Mouse (Mus musculus) gastrocnemius, postnatal 25 days (tissue): Measurements from ENCODE around the gene Hexim2. TPM values are rescaled to one million over a fixed set of nuclear protein-coding genes. Genes with fewer than 3 reads are reported as not detected.

Experiments
- DNase-seq: peaks from one replicate; pipeline ENCODE4 v3.0.0; 2022
- total RNA-seq, 2 experiments: library from RNA; stranded (reverse); gene quantifications; 1 replicate in 1 of 2; 2 replicates in 1 of 2; pipeline ENCODE4 v1.2.3; 2021

Hexim2 gene
- total RNA-seq, 2 experiments from 2014 or later, result 1.0 to 1.9 TPM

GRCm38 (mm10) chr11:103111881-103112551 is 20.2 kb upstream of the Hexim2 start:
- peak; percentile 82 for DNase-seq

- DNase-seq, result no peak
Measured at GRCm38 (mm10) chr11:103112552-103112912, 19.7 kb upstream of the Hexim2 start.

GRCm38 (mm10) chr11:103113005-103113404 is 19.2 kb upstream of the Hexim2 start:
- peak; percentile 16 for DNase-seq

DNA sequence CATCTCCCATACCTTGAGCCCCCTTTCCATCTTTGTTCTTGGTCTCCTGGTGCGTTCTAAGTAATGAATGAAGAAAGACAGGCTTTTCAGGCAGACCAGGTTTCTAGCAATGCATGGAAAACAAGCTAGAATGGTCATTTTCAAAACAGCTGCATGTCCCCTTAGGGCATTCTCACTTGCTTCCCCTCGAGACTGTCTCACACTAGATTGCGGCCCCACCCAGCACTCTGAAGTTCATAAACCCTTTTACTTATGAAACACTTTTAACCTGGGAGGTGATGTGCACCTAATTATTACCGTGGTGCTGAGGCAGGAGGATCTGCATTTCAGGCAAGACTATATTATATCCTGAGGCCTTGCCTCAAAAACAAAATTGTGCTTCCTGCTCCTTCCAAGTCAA is 18.5 kb upstream of the Hexim2 start:
- no peak for DNase-seq

DNA sequence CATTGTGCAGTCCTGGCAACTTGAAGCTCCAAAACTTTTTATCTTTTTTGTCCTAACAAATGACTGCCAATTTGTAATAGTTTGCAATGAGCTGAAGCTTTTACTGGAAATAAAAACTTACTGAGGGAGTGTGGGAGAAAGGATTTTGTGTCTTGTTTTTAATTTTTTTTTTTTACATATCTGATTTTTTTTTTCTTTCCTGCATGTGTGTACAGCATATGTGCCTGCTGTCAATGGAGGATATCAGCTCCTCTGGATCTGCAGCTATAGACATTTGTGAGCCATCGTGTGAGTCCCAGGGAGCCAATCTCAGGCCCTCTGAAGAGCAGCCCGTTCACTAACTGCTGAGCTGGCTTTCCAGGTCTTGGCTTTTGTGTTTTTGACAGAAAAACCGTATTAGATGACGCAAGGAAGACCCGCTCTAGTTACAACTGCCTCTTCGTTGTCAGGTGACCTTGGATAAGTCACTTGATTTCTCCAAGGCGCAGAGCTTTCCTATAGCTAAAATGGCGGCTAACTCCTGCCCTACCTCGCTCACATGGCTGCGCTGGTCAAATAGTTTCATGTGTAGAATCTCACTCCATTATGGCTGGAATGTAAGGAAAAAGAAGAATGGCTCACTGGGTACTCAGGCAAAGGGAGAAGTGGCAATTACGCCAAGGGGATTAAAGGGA is 17.8 kb upstream of the Hexim2 start:
- DNase-seq, result peak; percentile 7

- DNase-seq, result peak; percentile 84
Measured at GRCm38 (mm10) chr11:103115163-103116007, 16.8 kb upstream of the Hexim2 start.

GRCm38 (mm10) chr11:103116008-103116818 is 16.0 kb upstream of the Hexim2 start, which contains the start of gene Hexim1:
Hexim1 (plus strand) TSS chr11:103116231.
- DNase-seq, result peak; percentile 100

- peak; percentile 73 for DNase-seq
Measured at GRCm38 (mm10) chr11:103116959-103117590, 15.2 kb upstream of the Hexim2 start.

DNA sequence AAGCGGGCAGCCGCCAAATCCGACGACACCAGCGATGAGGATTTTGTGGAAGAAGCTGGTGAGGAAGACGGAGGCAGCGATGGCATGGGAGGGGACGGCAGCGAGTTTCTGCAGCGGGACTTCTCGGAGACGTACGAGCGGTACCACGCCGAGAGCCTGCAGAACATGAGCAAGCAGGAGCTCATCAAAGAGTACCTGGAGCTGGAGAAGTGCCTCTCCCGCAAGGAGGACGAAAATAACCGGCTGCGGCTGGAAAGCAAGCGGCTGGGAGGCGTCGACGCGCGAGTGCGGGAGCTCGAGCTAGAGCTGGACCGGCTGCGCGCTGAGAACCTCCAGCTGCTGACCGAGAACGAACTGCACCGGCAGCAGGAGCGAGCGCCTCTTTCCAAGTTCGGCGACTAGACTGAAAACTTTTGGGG is 14.6 kb upstream of the Hexim2 start:
- no peak for DNase-seq

- DNase-seq, result no peak
Measured at GRCm38 (mm10) chr11:103118866-103119265, 13.4 kb upstream of the Hexim2 start.

GRCm38 (mm10) chr11:103119609-103120008 is 12.6 kb upstream of the Hexim2 start:
- no peak for DNase-seq

GRCm38 (mm10) chr11:103120315-103120714 is 11.9 kb upstream of the Hexim2 start:
- peak; percentile 62 for DNase-seq

DNA sequence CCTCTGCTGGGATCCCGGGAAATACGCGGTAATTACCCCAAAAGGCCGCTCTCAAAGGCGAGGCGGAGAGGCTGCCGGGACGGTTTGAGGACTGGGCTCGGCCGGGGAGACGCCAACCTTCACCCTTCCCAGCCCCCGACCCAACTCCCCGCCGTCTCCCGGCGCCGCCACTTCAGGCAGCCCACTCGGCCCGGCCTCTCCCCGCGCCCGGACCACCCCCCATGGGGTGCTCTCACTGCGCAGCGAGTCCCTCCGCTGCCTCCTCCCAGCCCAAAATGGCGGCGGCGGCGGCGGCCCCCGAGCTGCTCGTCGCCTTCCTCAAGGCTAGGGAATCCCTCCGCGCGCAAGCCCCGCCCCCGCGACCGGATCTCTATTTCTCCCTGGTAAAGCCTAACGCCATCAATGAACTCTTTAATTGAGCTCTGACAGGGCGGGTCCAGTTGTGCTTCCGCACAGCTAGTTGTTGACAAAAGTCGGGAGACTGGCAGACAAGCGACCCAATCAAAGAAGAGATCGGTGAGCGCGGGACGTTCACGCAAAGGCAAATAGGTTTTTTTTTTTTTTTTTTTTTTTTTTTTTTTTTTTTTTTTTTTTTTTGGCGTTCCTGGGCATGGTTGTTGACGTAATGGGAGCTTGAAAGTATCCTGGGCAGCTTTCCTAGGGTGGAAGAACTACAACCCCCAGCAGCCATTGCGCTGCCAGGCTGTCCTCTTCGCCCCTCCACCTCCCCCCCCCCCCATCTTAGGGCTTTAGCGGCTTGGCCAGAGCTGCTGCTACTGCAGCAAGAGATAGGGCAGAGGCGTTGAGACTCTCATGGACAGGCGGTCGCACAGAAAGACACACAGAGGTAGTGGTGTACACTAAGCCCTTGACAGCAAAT is 587 bp downstream of the Hexim2 start:
- DNase-seq, result peak; percentile 99

DNA sequence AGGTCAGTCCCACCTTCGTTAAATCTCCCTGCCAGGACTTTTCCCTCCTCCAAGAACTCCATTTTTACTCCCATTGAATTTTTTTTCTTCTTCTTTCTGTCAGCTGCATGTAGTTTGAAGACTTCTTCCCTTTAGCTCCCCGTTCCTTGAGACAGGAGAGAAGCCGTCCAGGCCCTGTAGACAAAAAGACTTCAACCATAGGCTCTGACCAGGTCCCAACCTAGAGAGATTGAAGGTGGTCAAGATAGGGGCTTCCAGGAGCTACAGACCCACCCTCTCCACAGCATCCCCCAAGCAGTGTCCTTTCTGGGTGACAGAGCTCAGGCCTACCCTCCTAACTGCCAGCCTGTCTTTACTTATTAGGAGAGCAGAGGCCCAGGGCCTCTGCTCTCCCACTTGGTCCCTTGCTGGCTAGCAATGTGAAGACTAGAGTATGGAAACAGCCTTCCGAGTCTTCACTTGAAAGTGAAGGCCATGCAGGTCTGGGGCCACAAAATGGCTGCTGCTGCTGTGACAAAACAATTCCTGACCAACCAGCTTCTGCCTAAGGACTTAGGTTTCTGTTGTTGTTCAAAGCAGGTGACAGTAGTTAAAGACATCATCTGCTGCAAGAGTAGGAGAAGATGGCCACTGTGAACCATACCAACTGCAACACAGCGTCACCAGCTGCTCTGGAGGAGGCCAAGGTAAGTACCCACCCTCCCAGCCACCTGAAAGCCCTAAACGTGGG is 1.4 kb downstream of the Hexim2 start:
- no peak for DNase-seq

DNA sequence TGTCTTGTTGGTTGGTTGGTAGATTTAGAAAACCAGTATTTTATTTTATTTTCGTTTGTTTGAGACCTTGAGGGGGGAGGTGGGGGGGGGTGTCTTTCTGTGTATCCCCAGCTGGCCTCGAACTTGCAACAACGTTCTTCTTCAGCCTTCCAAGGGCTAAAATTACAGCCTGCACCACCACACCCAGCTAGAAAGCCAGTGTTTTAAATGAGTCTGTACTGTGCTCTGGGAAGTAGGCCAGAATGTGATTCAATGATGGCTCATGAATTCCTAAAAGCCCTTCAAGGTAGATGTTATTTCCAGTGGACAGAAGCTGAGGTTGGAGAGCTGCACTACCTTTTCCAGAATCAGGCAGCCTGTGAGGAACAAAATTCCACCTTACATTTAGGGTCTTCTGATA is 2.0 kb downstream of the Hexim2 start:
- no peak for DNase-seq

DNA sequence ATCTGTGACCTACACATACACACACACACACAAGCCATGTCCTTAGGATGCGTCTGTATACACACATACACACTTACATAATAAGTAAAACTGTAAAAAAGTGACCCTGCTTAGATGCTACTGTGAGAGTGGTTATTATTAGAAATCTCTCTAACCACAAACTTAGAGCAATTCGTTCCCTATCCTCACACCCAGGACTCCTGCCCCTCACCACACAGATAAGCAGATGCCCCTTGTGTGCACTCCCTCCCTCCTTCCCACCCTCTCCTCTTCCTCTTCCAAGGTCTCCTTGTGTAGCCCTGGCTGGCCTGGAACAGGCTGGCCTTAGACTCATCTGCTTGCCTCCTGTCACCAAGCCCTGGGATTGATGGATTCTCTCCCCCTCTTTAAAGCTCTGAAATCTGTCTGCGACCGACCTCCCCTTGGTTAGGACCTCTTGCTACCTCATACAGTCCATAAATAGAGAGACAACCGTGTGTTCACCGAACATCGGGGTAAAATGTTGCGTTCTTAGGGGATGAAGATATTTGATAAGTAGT is 3.9 kb downstream of the Hexim2 start:
- DNase-seq, result no peak

DNA sequence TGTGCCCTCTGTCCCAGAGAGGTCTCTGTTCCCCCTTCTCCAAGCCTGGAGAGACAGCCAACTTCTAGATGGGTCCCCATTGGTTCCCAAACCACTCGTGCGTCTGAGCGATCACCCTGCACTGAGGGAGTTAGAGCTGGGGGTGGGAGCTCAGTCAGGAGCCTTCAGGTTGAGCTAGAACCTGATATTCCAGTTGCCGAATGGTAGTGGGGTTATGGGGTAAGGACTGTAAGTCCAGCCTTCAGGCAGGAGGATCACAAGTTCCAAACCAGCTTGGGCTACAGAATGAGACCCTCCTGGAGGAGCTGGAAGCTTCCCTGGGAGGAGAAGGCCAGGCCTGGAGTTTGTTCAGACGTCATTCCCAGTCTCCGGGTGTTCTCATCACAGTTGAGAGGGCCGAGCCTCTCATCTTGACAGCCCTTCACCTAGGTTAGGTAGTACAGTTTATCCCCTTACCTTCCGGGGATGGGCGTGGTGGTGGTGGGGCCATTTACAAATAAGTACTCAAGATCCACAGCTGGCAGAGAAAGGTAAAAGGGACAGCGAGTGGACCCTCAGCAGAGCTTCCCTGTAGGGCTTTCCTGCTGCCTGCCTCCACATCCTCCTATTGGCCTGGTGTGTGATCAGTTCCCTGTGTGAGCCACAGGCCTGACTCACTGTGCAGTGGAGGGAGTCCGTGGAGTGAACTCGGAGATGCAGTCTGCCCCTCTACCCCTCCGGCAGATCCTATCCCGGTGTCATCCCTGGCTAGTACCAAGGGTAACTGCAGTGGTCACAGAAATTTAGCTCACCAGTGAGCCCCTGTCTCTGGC is 7.9 kb downstream of the Hexim2 start:
- DNase-seq, result no peak

DNA sequence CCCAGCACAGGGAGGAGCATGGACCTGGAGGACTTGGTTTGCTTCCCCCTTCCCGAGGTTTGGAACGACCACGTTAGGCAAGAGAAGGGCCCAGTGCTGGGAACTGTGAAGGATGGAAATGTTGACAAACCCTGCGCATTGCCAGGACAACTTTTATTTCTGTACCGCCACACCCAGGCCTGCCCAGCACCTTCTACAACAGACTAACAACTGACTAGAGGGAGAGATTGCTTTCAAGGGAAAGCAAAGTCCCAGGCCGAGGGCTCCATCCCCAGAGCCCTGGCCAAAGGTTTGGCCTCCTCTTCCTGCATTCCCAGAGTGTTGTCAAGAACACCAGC is 8.5 kb downstream of the Hexim2 start:
- DNase-seq, result no peak
